Mouse (Mus musculus) forebrain, postnatal 0 days (tissue): ENCODE results near the gene Fgd1. TPM values are rescaled to one million over a fixed set of nuclear protein-coding genes. Genes with fewer than 3 reads are reported as not detected.

Experiments used
- ATAC-seq: fragments of 200-750 bp; cut with Nextera tagmentation; 2 replicates; pipeline ENCODE4 v1.8.0; 2017; ENCODE audit warnings: mild to moderate bottlenecking, moderate library complexity
- DNase-seq: peaks from one replicate; pipeline ENCODE4 v3.0.0-alpha.2; 2015
- H3K27ac ChIP-seq: fragments of 300-500 bp; sonication (generic); 2 replicates; pipeline ENCODE4 v1.5.1; 2014; ENCODE audit warnings: low read depth, mild to moderate bottlenecking, antibody characterized with exemption, low read length, moderate library complexity, mixed read lengths
- H3K27me3 ChIP-seq: fragments of 300-500 bp; sonication (generic); 2 replicates; pipeline ENCODE4 v1.6.1; 2014; ENCODE audit warnings: mild to moderate bottlenecking, low read length, mixed read lengths; ENCODE audit not compliant: insufficient read depth
- H3K36me3 ChIP-seq: fragments of 300-500 bp; sonication (generic); 2 replicates; pipeline ENCODE4 v1.6.1; 2014; ENCODE audit warnings: mild to moderate bottlenecking, moderate library complexity; ENCODE audit not compliant: insufficient read depth
- H3K4me1 ChIP-seq: fragments of 300-500 bp; sonication (generic); 2 replicates; pipeline ENCODE4 v1.6.1; 2014; ENCODE audit warnings: antibody characterized with exemption; ENCODE audit not compliant: insufficient read depth
- H3K4me2 ChIP-seq: fragments of 300-500 bp; sonication (generic); 2 replicates; pipeline ENCODE4 v1.6.1; 2014; ENCODE audit warnings: low read depth, mild to moderate bottlenecking, moderate library complexity
- H3K4me3 ChIP-seq: fragments of 300-500 bp; sonication (generic); 2 replicates; pipeline ENCODE4 v1.5.1; 2014; ENCODE audit warnings: low read depth, low read length, mixed read lengths
- H3K9ac ChIP-seq: fragments of 300-500 bp; sonication (generic); 2 replicates; pipeline ENCODE4 v1.6.1; 2014; ENCODE audit warnings: mild to moderate bottlenecking
- H3K9me3 ChIP-seq: fragments of 300-500 bp; sonication (generic); 2 replicates; pipeline ENCODE4 v1.6.1; 2016; ENCODE audit warnings: low read length
- CTCF ChIP-seq: sonication (generic); IDR thresholded peaks from 2 replicates; pipeline ENCODE4 v1.5.1; 2016; ENCODE audit warnings: antibody characterized with exemption, control low read depth, low read depth
- WGBS: fragments of 180-500 bp; shearing (Covaris S2); extraction: QIAGEN DNeasy Blood & Tissue Kit; methylation state at CpG from one replicate; pipeline ENCODE4 v1.1.7; 2014; 5-methylcytosine and 5-hydroxymethylcytosine counted together
- polyA plus RNA-seq: library from polyadenylated mRNA; unstranded; fragments of >200 nt; fragmentation: Nextera tagmentation; extraction: Ambion mirVana; gene quantifications from 2 replicates; pipeline ENCODE4 v1.2.1, GENCODE M21; 2015
- total RNA-seq: library from RNA; depleted of rRNA; stranded (reverse); fragments of >200 nt; gene quantifications from 2 replicates; pipeline ENCODE4 v1.2.3, GENCODE M21; 2014; rRNA removed

Fgd1 gene
- total and polyA plus RNA-seq, 2 experiments from 2014 or later: 14.6 to 42.1 TPM

DNA sequence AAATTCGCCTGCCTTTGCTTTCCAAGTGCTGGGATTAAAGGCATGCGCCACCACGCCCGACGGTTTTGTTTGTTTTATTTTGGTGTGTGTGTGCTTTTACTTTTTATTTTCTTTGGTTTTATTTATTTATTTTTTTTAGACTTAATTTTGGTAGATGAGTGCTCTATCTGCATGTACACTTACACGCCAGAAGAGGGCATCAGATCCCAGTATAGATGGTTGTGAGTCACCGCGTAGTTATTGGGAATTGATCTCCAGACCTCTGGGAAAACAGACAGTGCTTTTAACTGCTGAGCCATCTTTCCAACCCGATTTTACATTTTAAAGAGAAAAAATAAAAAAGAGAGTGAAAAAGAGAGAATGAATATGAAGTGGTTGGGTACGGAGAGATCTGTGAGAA lies 86.8 kb downstream of the Fgd1 start:
- 41% methylated on average over 10 of the region's 10 CpGs for WGBS
- Histone ChIP-seq H3K27me3 (no peaks in the 10 kb centered on the region), H3K9me3 (no peaks in the 10 kb centered on the region), H3K4me2 (no peak overlapping the region), H3K9ac (no peak overlapping the region), H3K27ac (no peak overlapping the region), H3K4me3 (no peak overlapping the region), H3K4me1 (no peaks in the 10 kb centered on the region), H3K36me3 (no peaks in the 10 kb centered on the region)
- TF ChIP-seq CTCF: peak; percentile 48
- ATAC-seq: no peak
- peak; percentile 18 for DNase-seq

Other genes with a start within 250 kb of the Fgd1 start
- 323 and 332 TPM in 2 replicates for gene Maged2, start 231.8 kb upstream of the Fgd1 start, total RNA-seq
- gene Maged2, start 231.8 kb upstream of the Fgd1 start, polyA plus RNA-seq: 345 and 386 TPM in 2 replicates
- 151 and 179 TPM in 2 replicates for gene Gnl3l, start 28.8 kb upstream of the Fgd1 start, total RNA-seq
- 78.4 and 98.6 TPM in 2 replicates for gene Gnl3l, start 28.8 kb upstream of the Fgd1 start, polyA plus RNA-seq
- gene Tsr2, start 50.4 kb downstream of the Fgd1 start, total RNA-seq: 42.9 and 47.0 TPM in 2 replicates
- 45.5 and 46.1 TPM in 2 replicates for gene Tsr2, start 50.4 kb downstream of the Fgd1 start, polyA plus RNA-seq
- gene Wnk3, start 151.9 kb downstream of the Fgd1 start, total RNA-seq: 64.2 and 74.7 TPM in 2 replicates
- gene Wnk3, start 151.9 kb downstream of the Fgd1 start, polyA plus RNA-seq: 7.8 and 10.0 TPM in 2 replicates